Mouse (Mus musculus): ENCODE data around the gene Ccdc116.

DNA sequence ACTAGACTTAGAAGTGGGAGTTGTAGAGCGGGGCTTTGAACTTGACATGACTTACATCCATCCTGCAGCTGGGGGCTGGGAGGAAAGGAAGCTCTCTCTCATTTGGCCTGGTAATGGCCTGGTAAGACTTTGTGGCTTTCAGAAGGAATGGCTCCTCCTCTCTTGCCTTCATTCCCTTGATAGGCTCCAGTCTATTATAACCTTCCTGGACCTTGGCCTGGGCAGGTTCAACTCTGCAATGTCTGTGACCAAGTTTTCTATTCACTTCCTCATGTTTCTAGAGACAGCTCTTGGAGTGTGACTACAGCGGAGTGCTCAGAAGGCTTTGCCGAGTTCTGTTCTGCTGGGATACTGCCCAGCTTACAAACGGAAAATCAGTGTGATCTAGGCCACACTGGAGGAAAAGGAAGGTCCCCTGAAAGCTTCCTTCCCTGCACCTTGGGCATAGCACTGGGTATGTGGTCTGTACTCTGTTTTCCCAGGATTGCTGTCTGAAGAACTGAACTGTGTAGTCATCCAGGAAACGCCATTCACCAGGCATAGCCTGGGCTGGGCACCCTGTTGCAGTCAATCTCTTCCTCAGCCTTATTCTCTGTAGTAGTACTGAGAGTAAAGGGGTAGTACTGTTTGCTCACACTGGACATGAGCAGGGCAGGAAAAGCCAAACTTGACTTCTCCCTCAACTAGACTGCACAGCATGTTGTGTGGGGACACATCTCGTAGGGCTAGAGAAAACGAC is 3.7 kb upstream of the Ccdc116 start:
- TF ChIP-seq TAL1 (conservative IDR thresholded peaks at IDR 0.05; ENCODE audit: low read depth, low read length) (no peak), POLR2AphosphoS5 (IDR thresholded peaks at IDR 0.05; ENCODE audit: insufficient replicate concordance, low read depth, low read length) (no peak; the same call in 1 of the 2 replicates), GATA1 (IDR thresholded peaks at IDR 0.05; ENCODE audit: borderline replicate concordance, low read length) (no peak), CTCF (IDR thresholded peaks at IDR 0.05; ENCODE audit: low read depth, low read length) (no peak)
